Mouse (Mus musculus): ENCODE results near the gene Hist1h3d. TPM values are rescaled to one million over a fixed set of nuclear protein-coding genes. Genes with fewer than 3 reads are reported as not detected.

Hist1h3d gene
- total and polyA plus RNA-seq, 3 experiments = 0.94 to 182 (median 13.5) TPM

DNA sequence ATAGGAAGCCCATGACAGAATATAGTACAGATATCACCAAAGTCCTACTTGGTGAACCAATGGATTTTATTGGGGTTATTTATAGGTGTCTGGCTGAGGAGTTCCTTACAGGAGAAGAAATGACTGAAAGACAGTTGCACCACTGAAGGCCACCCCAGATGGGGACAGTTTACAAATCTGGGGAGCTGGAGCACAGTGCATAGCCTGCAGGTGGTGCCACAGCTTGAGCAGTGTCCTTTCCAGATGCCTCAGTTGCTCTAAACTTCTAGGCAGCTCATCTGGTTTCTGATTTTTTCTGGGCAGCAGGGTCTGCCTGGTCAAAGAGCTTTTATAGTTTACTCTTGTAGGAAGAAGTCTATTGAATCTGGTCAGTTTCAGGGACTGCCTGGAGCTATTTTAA, 34.3 kb downstream of the Hist1h3d start:
- no peaks in the 10 kb centered on the region for H3K27me3 ChIP-seq (replicated peaks)
- no peaks in the 10 kb centered on the region for H3K79me2 ChIP-seq (replicated peaks; ENCODE audit: control insufficient read depth, extremely low read depth, insufficient read depth, poor library complexity, severe bottlenecking)
- no peak overlapping the region for H3K4me2 ChIP-seq (ENCODE audit: insufficient read depth, low read depth, poor library complexity, severe bottlenecking)
- no peak for DNase-seq (ENCODE audit: extremely low read depth)
- peaks cover 2 to 32% of the 10 kb centered on the region in 2 experiments for H3K36me3 ChIP-seq (replicated peaks in 1 of 2; ENCODE audit: control insufficient read depth in 1 of 2, insufficient read depth in 1 of 2, low read length in 1 of 2)
- H3K9ac ChIP-seq (ENCODE audit: insufficient read depth, low read depth) = no peak overlapping the region
- in situ Hi-C loops (cut with MboI; ENCODE audit: low pct_ligation_motif_present, low pct_unique_long_range_greater_than_20kb, low sequenced_read_pairs) (no loop called here), dilution Hi-C loops (cut with MboI; ENCODE audit: extremely low pct_ligation_motif_present, extremely low pct_unique_long_range_greater_than_20kb, low sequenced_read_pairs) (no loop called here)
- peaks cover 5 to 13% of the 10 kb centered on the region in 2 experiments; a peak in 3 of 4 replicates for H3K4me1 ChIP-seq (ENCODE audit: control insufficient read depth in 1 of 2, insufficient read depth in 2 of 2)
- no peak overlapping the region for H3K27ac ChIP-seq (ENCODE audit: insufficient read depth, low read depth)
- no peak for TF ChIP-seq JUND (conservative IDR thresholded peaks at IDR 0.05; ENCODE audit: low read depth, low read length)
- no peak for TF ChIP-seq MEF2A (IDR thresholded peaks at IDR 0.05; ENCODE audit: borderline replicate concordance, low read depth, low read length)
- no peak for TF ChIP-seq GABPA (IDR thresholded peaks at IDR 0.05; ENCODE audit: insufficient replicate concordance, low read depth, low read length)
- TF ChIP-seq KAT2A (IDR thresholded peaks at IDR 0.05; ENCODE audit: insufficient replicate concordance, low read length) = no peak
- no peak for TF ChIP-seq ZKSCAN1 (IDR thresholded peaks at IDR 0.05; ENCODE audit: borderline replicate concordance, low read depth, low read length)
- no peak for TF ChIP-seq ELF1 (IDR thresholded peaks at IDR 0.05; ENCODE audit: low read depth, low read length)
- no peak for TF ChIP-seq CHD2 (IDR thresholded peaks at IDR 0.05; ENCODE audit: low read length)
- no peak overlapping the region for H3K4me3 ChIP-seq (replicated peaks in 1 of 3; ENCODE audit: low read depth in 2 of 3, low read length in 2 of 3, poor library complexity in 1 of 3)
- no peaks in the 10 kb centered on the region for H3K9me3 ChIP-seq (replicated peaks; ENCODE audit: low read length)

- H3K36me3 ChIP-seq (replicated peaks in 1 of 2; ENCODE audit: control insufficient read depth in 1 of 2, insufficient read depth in 1 of 2, low read length in 1 of 2) = peaks cover 2 to 27% of the 10 kb centered on the region in 2 experiments
- in situ Hi-C loops (cut with MboI; ENCODE audit: low pct_ligation_motif_present, low pct_unique_long_range_greater_than_20kb, low sequenced_read_pairs) (no loop called here), dilution Hi-C loops (cut with MboI; ENCODE audit: extremely low pct_ligation_motif_present, extremely low pct_unique_long_range_greater_than_20kb, low sequenced_read_pairs) (no loop called here)
- DNase-seq (ENCODE audit: extremely low read depth) = no peak
- H3K9me3 ChIP-seq (replicated peaks; ENCODE audit: low read length) = no peaks in the 10 kb centered on the region
- H3K27me3 ChIP-seq (replicated peaks) = no peaks in the 10 kb centered on the region
- H3K9ac ChIP-seq (ENCODE audit: insufficient read depth, low read depth) = no peak overlapping the region
- no peak overlapping the region for H3K4me2 ChIP-seq (ENCODE audit: insufficient read depth, low read depth, poor library complexity, severe bottlenecking)
- peaks cover 8 to 16% of the 10 kb centered on the region in 2 experiments; a peak in 3 of 4 replicates for H3K4me1 ChIP-seq (ENCODE audit: control insufficient read depth in 1 of 2, insufficient read depth in 2 of 2)
- no peaks in the 10 kb centered on the region for H3K79me2 ChIP-seq (replicated peaks; ENCODE audit: control insufficient read depth, extremely low read depth, insufficient read depth, poor library complexity, severe bottlenecking)
- TF ChIP-seq SIN3A (IDR thresholded peaks at IDR 0.05; ENCODE audit: low read length) (no peak), HCFC1 (IDR thresholded peaks at IDR 0.05; ENCODE audit: low read depth, low read length) (no peak), TBP (conservative IDR thresholded peaks at IDR 0.05; ENCODE audit: low read depth, low read length) (peak; percentile 90), POLR2AphosphoS2 (IDR thresholded peaks at IDR 0.05; ENCODE audit: low read depth, low read length) (no peak), NELFE (IDR thresholded peaks at IDR 0.05; ENCODE audit: low read depth, low read length) (no peak), CHD2 (IDR thresholded peaks at IDR 0.05; ENCODE audit: low read length) (no peak), PAX5 (IDR thresholded peaks at IDR 0.05; ENCODE audit: low read length) (no peak)
- H3K27ac ChIP-seq (ENCODE audit: insufficient read depth, low read depth) = no peak overlapping the region
- H3K4me3 ChIP-seq (replicated peaks in 1 of 3; ENCODE audit: low read depth in 2 of 3, low read length in 2 of 3, poor library complexity in 1 of 3) = no peak overlapping the region
Observed at GRCm38 (mm10) chr13:23610393-23610792, 34.8 kb downstream of the Hist1h3d start.

GRCm38 (mm10) chr13:23611638-23612037, 36.1 kb downstream of the Hist1h3d start:
- no peak overlapping the region for H3K9ac ChIP-seq (ENCODE audit: insufficient read depth, low read depth)
- H3K4me3 ChIP-seq (replicated peaks in 1 of 3; ENCODE audit: low read depth in 2 of 3, low read length in 2 of 3, poor library complexity in 1 of 3) = no peak overlapping the region
- H3K4me1 ChIP-seq (ENCODE audit: control insufficient read depth in 1 of 2, insufficient read depth in 2 of 2) = peaks cover 10 to 20% of the 10 kb centered on the region in 2 experiments; a peak in 3 of 4 replicates
- no peak for DNase-seq (ENCODE audit: extremely low read depth)
- peaks cover 2 to 28% of the 10 kb centered on the region in 2 experiments for H3K36me3 ChIP-seq (replicated peaks in 1 of 2; ENCODE audit: control insufficient read depth in 1 of 2, insufficient read depth in 1 of 2, low read length in 1 of 2)
- H3K27ac ChIP-seq (ENCODE audit: insufficient read depth, low read depth) = no peak overlapping the region
- no peak overlapping the region for H3K4me2 ChIP-seq (ENCODE audit: insufficient read depth, low read depth, poor library complexity, severe bottlenecking)
- dilution Hi-C loops (cut with MboI; ENCODE audit: extremely low pct_ligation_motif_present, extremely low pct_unique_long_range_greater_than_20kb, low sequenced_read_pairs) = no loop called here
- no peaks in the 10 kb centered on the region for H3K9me3 ChIP-seq (replicated peaks; ENCODE audit: low read length)
- TF ChIP-seq SIN3A (IDR thresholded peaks at IDR 0.05; ENCODE audit: low read length) (no peak), POLR2AphosphoS2 (IDR thresholded peaks at IDR 0.05; ENCODE audit: low read depth, low read length) (no peak), ZNF384 (IDR thresholded peaks at IDR 0.05; ENCODE audit: low read depth, low read length) (no peak), ELF1 (IDR thresholded peaks at IDR 0.05; ENCODE audit: low read depth, low read length) (no peak), ZMIZ1 (IDR thresholded peaks at IDR 0.05; ENCODE audit: low read depth, low read length) (no peak), CHD2 (IDR thresholded peaks at IDR 0.05; ENCODE audit: low read length) (no peak), CTCF (conservative IDR thresholded peaks at IDR 0.05 in 1 of 2, IDR thresholded peaks at IDR 0.05 in 1 of 2; ENCODE audit: low read depth in 2 of 2, low read length in 2 of 2) (no peak)
- H3K79me2 ChIP-seq (replicated peaks; ENCODE audit: control insufficient read depth, extremely low read depth, insufficient read depth, poor library complexity, severe bottlenecking) = no peaks in the 10 kb centered on the region
- H3K27me3 ChIP-seq (replicated peaks) = no peaks in the 10 kb centered on the region
- in situ Hi-C loops (cut with MboI; ENCODE audit: low pct_ligation_motif_present, low pct_unique_long_range_greater_than_20kb, low sequenced_read_pairs) = no loop called here

Data from CH12.LX (cell line).